Mouse (Mus musculus) stomach, postnatal 0 days (tissue): ENCODE results near the gene Mylpf.

ENCODE experiments used
- CTCF ChIP-seq: IDR thresholded peaks from 2 replicates; pipeline ENCODE4 v1.5.1; 2016; ENCODE audit warnings: antibody characterized with exemption, low read depth, mild to moderate bottlenecking, moderate library complexity
- EP300 ChIP-seq: optimal IDR thresholded peaks from 2 replicates; pipeline ENCODE3; 2016; ENCODE audit warnings: antibody characterized with exemption

GRCm38 (mm10) chr7:127233368-127233749 lies 24.7 kb downstream of the Mylpf start:
- no peak for TF ChIP-seq CTCF
- TF ChIP-seq EP300 = no peak
